Mouse (Mus musculus): ENCODE results near the gene Mpz. TPM values are rescaled to one million over a fixed set of nuclear protein-coding genes. Genes with fewer than 3 reads are reported as not detected.
"Not testable (repeated sequence)": the region's sequence is repeated elsewhere in the genome, so short reads cannot be mapped to it uniquely, and the experiment has no call there.

The Mpz gene
- polyA plus RNA-seq, 1 experiment from 2014 or later = 0.91 TPM

DNA sequence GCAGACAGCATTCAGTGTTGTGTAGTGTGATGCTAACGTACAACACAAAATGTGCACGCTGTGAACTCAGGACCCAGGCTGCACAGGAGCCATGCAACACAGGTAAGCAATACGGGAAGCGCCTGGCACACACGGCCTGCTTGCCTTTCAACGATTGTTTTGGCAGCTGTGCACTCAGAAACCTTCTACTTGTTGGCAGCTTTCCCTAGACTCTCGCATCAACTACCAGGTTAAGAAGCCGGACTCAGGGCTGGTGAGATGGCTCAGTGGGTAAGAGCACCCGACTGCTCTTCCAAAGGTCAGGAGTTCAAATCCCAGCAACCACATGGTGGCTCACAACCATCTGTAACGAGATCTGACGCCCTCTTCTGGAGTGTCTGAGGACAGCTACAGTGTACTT is 7.5 kb upstream of the Mpz start:
- DNase-seq (ENCODE audit: low spot score); H3K4me1 ChIP-seq; H3K4me3 ChIP-seq; H3K27me3 ChIP-seq (replicated peaks; ENCODE audit: low read depth, poor library complexity, severe bottlenecking); H3K27ac ChIP-seq (replicated peaks); H3K9me3 ChIP-seq: not testable (repeated sequence)
- 83% methylated on average over 11 of the region's 11 CpGs for WGBS
- H3K36me3 ChIP-seq (replicated peaks) = peaks cover 77% of the 10 kb centered on the region

DNA sequence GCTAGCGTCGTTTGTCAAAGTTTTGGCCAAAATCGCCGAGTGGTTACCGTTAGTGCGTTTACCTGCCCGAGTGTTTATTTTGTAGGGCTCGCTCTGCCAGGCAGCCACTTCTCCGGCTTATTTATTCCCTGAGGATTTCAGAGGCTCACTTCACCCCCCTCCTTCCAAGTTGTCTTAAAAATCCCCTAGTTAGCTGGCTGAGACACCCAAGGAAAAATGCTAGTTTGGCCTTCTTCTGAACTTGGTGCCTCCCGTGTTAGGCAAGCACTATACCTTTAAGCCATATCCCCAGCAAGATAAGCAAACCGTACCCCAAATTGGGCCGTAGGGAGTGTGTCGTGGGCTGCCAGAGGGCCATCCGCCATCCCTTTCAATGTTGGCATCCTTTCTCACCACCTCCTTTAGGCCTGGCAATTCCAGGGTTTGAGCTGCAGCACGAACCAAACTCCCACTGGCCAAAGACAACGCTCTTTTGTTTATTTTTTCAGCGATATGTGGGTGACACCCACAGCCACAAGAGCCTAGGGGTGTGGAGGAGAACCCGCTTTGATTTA is 404 bp downstream of the Mpz start:
- peak overlapping the region; percentile 90 for H3K27ac ChIP-seq (replicated peaks)

DNA sequence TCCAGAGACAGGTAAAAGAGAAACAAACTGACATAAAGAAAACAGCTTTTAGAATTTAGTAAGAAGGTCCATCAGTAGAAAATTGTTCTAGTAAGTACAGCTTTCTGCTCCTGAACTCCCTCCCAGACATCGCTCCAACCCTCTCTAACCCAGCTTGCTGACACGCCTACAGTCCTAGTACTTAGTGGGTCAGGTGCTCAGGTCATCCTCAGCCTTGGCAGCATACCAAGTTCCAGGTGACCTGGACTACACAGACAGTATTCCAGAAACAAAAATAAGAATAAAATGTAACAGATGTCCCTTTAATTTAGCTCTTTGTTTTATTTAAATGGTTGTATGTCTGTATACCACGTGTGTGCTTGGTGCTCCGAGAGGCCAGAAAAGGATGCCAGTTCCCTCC is 1.5 kb downstream of the Mpz start:
- WGBS = 86% methylated on average over 4 of the region's 4 CpGs
- Histone ChIP-seq H3K4me1 (peaks cover 21% of the 10 kb centered on the region), H3K27me3 (replicated peaks; ENCODE audit: low read depth, poor library complexity, severe bottlenecking) (peaks cover 26% of the 10 kb centered on the region), H3K36me3 (replicated peaks) (no peaks in the 10 kb centered on the region), H3K9me3 (no peaks in the 10 kb centered on the region), H3K27ac (replicated peaks) (0 out of 2 replicates have a peak overlapping the region, but pooled peaks have one; percentile 5), H3K4me3 (no peak overlapping the region)
- no peak for DNase-seq (ENCODE audit: low spot score)

More for the DNA sequence above, 404 bp downstream of the Mpz start:
- peaks cover 15% of the 10 kb centered on the region for H3K27me3 ChIP-seq (replicated peaks; ENCODE audit: low read depth, poor library complexity, severe bottlenecking)
- H3K4me3 ChIP-seq = peak overlapping the region; percentile 81
- peaks cover 2% of the 10 kb centered on the region for H3K36me3 ChIP-seq (replicated peaks)
- peak; percentile 38 for DNase-seq (ENCODE audit: low spot score)
- 4% methylated on average over 18 of the region's 18 CpGs for WGBS
- peaks cover 21% of the 10 kb centered on the region for H3K4me1 ChIP-seq
- no peaks in the 10 kb centered on the region for H3K9me3 ChIP-seq

DNA sequence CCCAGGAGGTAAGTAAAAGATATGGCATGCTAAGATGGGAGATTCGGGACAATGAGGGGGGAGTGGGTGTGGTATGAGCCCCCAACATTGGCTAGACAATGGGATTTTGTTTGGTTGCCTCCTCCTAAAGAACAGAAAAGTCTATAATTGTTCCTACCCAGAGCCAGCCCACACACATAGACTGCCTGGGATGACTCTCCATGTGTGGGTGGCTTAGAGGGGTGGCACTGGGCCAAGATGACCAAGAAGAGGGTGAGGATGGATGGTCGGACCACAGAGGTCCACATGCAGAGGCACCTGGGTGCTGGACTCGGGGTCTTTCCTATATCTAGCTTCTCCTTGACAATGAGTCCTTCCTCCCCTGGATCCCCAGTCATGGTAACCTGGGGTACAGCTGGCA is 6.1 kb downstream of the Mpz start:
- H3K27me3 ChIP-seq (replicated peaks; ENCODE audit: low read depth, poor library complexity, severe bottlenecking) = peaks cover 72% of the 10 kb centered on the region
- no peak for DNase-seq (ENCODE audit: low spot score)
- WGBS = 67% methylated on average over 3 of the region's 3 CpGs

DNA sequence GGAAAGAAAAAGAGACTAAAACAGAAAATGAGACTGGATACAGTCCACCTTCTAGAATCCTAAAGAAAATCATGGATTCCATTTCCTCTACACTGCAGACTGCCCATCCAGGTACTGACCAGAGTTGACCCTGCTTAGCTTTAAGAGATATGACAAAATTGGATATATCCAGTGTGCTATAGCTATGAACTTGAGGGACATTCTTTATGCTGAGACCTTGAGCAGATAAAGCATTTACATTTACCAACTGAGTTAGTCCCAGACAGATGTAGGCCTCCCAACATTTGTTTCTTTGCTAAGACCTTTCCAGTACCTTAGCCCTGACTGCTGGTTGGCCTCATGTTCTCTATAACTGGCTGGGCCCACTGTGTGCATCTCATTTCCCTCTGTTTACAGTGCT is 7.5 kb downstream of the Mpz start:
- peaks cover 79% of the 10 kb centered on the region for H3K27me3 ChIP-seq (replicated peaks; ENCODE audit: low read depth, poor library complexity, severe bottlenecking)
- H3K4me3 ChIP-seq = no peak overlapping the region
- no peaks in the 10 kb centered on the region for H3K9me3 ChIP-seq
- DNase-seq (ENCODE audit: low spot score) = no peak
- no peak overlapping the region for H3K27ac ChIP-seq (replicated peaks)
- H3K4me1 ChIP-seq = peaks cover 17% of the 10 kb centered on the region
- H3K36me3 ChIP-seq (replicated peaks) = no peaks in the 10 kb centered on the region

More for the DNA sequence above, 6.1 kb downstream of the Mpz start:
- Histone ChIP-seq H3K27ac (replicated peaks) (no peak overlapping the region), H3K9me3 (no peaks in the 10 kb centered on the region), H3K4me1 (peaks cover 17% of the 10 kb centered on the region), H3K36me3 (replicated peaks) (no peaks in the 10 kb centered on the region), H3K4me3 (no peak overlapping the region)

DNA sequence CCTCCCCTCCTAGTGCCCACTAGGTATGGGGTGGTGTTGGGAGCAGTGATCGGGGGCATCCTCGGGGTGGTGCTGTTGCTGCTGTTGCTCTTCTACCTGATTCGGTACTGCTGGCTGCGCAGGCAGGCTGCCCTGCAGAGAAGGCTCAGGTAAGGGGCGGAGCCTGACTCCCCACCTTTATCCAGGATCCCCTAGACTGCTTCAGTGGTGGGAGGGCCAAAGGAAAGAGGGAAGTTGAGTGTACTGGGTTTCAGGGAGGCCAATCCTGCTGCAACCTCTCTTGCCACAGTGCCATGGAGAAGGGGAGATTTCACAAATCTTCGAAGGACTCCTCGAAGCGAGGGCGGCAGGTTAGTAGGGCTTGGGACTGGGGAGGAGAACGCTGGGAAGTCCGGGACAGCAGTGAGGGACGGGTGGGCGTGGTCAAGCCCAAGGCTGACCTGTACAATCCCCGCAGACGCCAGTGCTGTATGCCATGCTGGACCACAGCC is 9.0 kb downstream of the Mpz start:
- Histone ChIP-seq H3K36me3 (replicated peaks) (no peaks in the 10 kb centered on the region), H3K4me3 (peak overlapping the region; percentile 50), H3K9me3 (no peaks in the 10 kb centered on the region), H3K27me3 (replicated peaks; ENCODE audit: low read depth, poor library complexity, severe bottlenecking) (peaks cover 80% of the 10 kb centered on the region), H3K27ac (replicated peaks) (no peak overlapping the region), H3K4me1 (peaks cover 17% of the 10 kb centered on the region)
- 3% methylated on average over 15 of the region's 15 CpGs for WGBS
- peak; percentile 21 for DNase-seq (ENCODE audit: low spot score)

DNA sequence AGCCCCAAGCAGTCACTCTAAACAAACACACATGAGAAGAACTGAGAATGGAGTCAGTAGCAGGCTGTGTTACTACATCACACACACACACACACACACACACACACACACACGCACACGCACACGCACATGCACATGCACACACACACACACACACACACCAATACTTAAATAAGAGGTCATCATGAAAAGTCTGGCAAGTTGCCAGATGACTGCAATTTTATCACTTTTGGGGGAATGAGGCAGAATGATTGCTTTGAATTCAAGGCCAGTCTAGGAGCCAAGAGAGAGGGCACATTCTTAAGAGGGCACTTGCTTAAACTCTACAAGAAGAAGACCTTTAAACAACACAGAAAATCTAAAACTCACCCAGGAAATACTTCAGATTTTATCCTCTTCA is 12.0 kb downstream of the Mpz start:
- Histone ChIP-seq H3K36me3 (replicated peaks) (no peaks in the 10 kb centered on the region), H3K9me3 (no peaks in the 10 kb centered on the region), H3K27me3 (replicated peaks; ENCODE audit: low read depth, poor library complexity, severe bottlenecking) (peaks cover 51% of the 10 kb centered on the region), H3K27ac (replicated peaks) (no peak overlapping the region), H3K4me3 (no peak overlapping the region), H3K4me1 (peaks cover 17% of the 10 kb centered on the region)
- WGBS = 84% methylated on average over 3 of the region's 3 CpGs
- no peak for DNase-seq (ENCODE audit: low spot score)

DNA sequence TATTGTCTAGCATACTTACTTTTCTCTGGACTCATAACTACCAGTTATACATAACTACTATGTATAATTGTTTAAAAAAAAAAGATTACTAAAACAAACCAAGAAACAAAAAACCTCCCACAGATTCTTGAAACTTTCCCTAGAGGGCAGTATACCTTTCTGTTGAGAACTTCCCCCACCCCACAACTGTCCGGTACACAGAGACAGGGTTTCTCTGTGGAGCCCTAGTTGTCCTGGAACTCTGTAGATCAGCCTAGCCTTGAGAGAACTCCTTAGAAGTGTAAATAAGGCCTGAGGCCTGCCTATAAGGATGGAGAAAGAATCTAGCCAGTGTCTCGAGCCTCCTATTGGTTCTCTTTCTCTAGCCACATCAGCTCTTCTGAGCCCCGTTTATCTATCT is 13.7 kb downstream of the Mpz start:
- no peaks in the 10 kb centered on the region for H3K9me3 ChIP-seq
- DNase-seq (ENCODE audit: low spot score) = no peak
- H3K4me3 ChIP-seq = no peak overlapping the region
- WGBS = 31% methylated on average over 3 of the region's 3 CpGs
- H3K27me3 ChIP-seq (replicated peaks; ENCODE audit: low read depth, poor library complexity, severe bottlenecking) = peaks cover 34% of the 10 kb centered on the region
- no peak overlapping the region for H3K27ac ChIP-seq (replicated peaks)
- peaks cover 17% of the 10 kb centered on the region for H3K4me1 ChIP-seq
- no peaks in the 10 kb centered on the region for H3K36me3 ChIP-seq (replicated peaks)

DNA sequence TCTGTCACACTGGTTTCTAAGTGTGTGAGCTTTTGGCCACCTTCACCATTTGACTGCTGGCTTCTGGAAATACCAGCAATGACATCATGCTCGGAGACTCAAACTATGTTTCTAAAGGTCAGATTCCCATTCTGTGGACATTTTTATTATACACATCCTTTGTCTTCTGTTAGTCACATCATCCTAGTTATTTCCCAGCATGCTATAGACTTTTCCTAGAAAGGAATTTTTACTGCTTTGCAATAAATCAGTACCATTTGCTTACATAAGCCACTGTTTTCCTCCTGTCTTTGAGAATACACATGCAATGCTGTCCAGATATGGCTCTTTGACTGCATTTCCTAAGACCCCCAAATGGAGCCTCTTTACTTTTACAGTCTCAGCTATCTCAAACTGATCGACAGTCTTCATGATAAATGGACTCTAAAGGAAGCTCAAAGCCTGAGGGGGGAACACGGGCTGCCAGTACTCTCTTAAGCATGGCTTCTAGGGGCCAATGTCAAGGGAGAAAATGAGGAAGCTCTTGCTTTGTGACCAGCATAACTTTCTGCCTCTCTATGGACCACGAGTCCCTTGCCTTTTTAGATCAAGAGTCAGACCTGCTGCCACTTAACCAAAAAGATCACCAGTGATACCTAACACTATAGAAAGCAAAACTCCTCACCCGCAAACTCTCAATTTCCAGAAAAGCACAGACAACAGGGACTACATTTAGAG is 15.3 kb downstream of the Mpz start:
- H3K4me1 ChIP-seq = peaks cover 2% of the 10 kb centered on the region; the same call in 1 of the 2 replicates
- 81% methylated on average over 5 of the region's 5 CpGs for WGBS

DNA sequence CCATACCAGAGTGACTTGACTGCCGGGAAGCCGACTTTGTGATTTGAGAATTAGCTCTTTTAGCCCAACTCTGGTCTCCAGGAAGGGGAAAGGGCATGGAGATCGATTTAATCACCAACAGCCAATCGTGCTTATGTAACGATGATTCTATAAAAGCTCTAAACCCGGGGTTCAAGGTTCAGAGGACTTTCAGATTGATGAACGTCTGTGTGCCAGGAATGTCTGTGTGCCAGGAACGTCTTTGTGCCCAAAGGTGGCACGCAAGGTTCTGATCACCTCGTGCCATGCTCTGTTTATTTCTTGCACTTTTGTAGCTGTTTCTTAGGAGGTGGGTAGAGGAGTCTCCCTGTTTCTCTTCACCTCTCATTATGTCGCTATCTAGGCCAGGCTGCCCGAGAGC is 18.4 kb downstream of the Mpz start:
- Histone ChIP-seq H3K27me3 (replicated peaks; ENCODE audit: low read depth, poor library complexity, severe bottlenecking) (no peaks in the 10 kb centered on the region; the same call in 1 of the 2 replicates), H3K27ac (replicated peaks) (no peak overlapping the region), H3K4me3 (no peak overlapping the region), H3K9me3 (no peaks in the 10 kb centered on the region), H3K4me1 (no peaks in the 10 kb centered on the region), H3K36me3 (replicated peaks) (no peaks in the 10 kb centered on the region)
- 88% methylated on average over 12 of the region's 12 CpGs for whole genome bisulfite sequencing
- no peak for DNase-seq (ENCODE audit: low spot score)

More for the DNA sequence above, 15.3 kb downstream of the Mpz start:
- no peak for DNase-seq (ENCODE audit: low spot score)
- Histone ChIP-seq H3K36me3 (replicated peaks) (no peaks in the 10 kb centered on the region), H3K27me3 (replicated peaks; ENCODE audit: low read depth, poor library complexity, severe bottlenecking) (peaks cover 18% of the 10 kb centered on the region), H3K9me3 (no peaks in the 10 kb centered on the region), H3K27ac (replicated peaks) (no peak overlapping the region), H3K4me3 (no peak overlapping the region)

DNA sequence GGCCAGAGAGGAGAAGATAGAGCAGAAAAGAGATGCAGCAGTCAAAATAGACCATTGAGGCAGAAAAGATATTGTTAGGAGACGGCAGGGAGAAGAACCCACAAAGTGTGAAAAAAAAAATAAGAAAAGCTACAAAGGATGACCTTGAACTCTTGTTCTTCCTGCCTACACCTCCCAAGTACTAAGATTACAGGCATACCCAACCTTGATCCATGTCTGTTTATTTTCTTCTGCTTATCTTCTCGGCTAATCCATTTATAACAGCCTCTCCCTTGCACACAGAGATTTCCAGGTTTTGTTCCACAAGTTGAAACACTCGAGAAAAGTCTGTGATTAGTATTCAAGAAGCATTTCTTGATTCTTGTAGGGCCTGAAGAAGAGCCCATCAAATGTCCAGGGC is 19.4 kb downstream of the Mpz start:
- Histone ChIP-seq H3K27me3 (replicated peaks; ENCODE audit: low read depth, poor library complexity, severe bottlenecking) (no peaks in the 10 kb centered on the region; the same call in 1 of the 2 replicates), H3K4me1 (no peaks in the 10 kb centered on the region), H3K27ac (replicated peaks) (no peak overlapping the region), H3K4me3 (no peak overlapping the region), H3K36me3 (replicated peaks) (no peaks in the 10 kb centered on the region), H3K9me3 (no peaks in the 10 kb centered on the region)
- WGBS = 63% methylated on average over 3 of the region's 3 CpGs
- no peak for DNase-seq (ENCODE audit: low spot score)

DNA sequence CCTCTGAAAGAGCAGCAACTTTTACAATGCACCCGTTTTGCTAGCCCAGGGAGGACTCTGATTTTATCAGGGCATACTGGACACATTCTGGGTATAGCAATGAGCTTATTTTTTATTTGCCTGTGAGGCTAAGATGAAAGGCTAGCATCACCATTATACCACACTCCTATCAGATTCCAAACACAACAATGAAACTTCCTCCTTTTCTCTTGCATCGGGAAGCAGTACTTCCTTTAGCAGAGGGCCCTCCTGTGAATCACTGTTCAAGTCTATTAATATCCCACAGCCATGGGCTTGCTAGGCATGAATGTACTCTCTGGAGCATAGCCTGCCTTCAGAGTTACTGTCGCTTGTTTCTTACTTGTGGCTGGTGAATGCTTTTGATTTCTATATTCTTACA is 20.6 kb downstream of the Mpz start:
- Histone ChIP-seq H3K9me3 (no peaks in the 10 kb centered on the region), H3K27ac (replicated peaks) (no peak overlapping the region), H3K27me3 (replicated peaks; ENCODE audit: low read depth, poor library complexity, severe bottlenecking) (no peaks in the 10 kb centered on the region), H3K36me3 (replicated peaks) (no peaks in the 10 kb centered on the region), H3K4me3 (no peak overlapping the region), H3K4me1 (no peaks in the 10 kb centered on the region)
- no peak for DNase-seq (ENCODE audit: low spot score)
- WGBS = 67% methylated on average over 3 of the region's 3 CpGs

DNA sequence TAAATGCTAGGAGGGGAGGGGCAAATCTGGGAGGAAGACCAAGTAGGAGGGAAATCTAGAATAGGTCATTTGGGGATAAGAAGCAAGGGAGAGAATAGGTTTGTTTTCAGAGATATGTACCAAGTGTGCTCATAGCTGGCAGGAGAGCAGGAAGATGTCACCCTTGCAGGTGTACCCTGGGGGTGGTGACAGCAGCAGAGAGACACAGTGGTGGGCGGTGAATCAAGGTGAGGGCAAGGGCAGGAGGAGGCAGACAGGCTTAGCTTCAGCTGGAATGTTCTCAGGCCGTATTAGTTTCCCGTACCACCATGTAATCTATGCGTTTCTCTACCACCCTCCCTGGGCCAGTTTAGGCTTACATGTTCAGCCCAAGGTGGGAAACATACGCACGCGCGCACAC is 22.3 kb downstream of the Mpz start:
- Histone ChIP-seq H3K4me3 (no peak overlapping the region), H3K4me1 (no peaks in the 10 kb centered on the region), H3K9me3 (no peaks in the 10 kb centered on the region), H3K27me3 (replicated peaks; ENCODE audit: low read depth, poor library complexity, severe bottlenecking) (no peaks in the 10 kb centered on the region), H3K36me3 (replicated peaks) (no peaks in the 10 kb centered on the region), H3K27ac (replicated peaks) (no peak overlapping the region)
- 94% methylated on average over 8 of the region's 8 CpGs for WGBS
- DNase-seq (ENCODE audit: low spot score) = no peak

Measured in embryonic facial prominence, embryonic 10.5 days (tissue).